Mouse (Mus musculus) right cerebral cortex, postnatal 4 days (tissue): ENCODE results near the gene Dnmt3b.
A peak's percentile ranks its signal among the peaks of the same experiment; 100 is the strongest.

ENCODE experiments used
- DNase-seq: peaks from one replicate; pipeline ENCODE4 v3.0.0-alpha.2; 2022

Dnmt3b gene

GRCm38 (mm10) chr2:153649298-153650013 is at the start of gene Dnmt3b:
TSS of gene Dnmt3b (plus strand) at chr2:153649450.
- peak; percentile 57 for DNase-seq

- peak; percentile 27 for DNase-seq
Measured at GRCm38 (mm10) chr2:153600021-153600666, 49.1 kb upstream of the Dnmt3b start.

- DNase-seq, result no peak
Measured at GRCm38 (mm10) chr2:153600667-153601648, 48.3 kb upstream of the Dnmt3b start.

DNA sequence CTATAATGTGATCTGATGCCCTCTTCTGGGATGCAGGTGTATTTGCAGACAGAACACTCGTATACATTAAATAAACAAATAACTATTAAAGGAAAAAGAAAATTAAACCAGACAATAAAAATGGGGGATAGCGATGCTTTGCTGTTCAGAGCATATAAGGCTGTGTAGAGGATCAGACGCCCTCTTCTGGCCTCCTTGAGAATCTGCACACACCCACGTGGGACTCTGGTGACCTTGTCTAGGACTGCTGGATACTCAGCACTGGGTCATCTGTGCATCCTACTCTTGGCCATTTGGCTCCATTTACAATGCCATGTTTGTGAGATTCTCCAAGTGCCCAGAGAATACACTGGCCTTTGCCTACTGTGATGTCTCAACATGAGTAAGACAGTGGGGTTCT is 45.5 kb upstream of the Dnmt3b start:
- no peak for DNase-seq

- DNase-seq, result no peak
Measured at GRCm38 (mm10) chr2:153606421-153606820, 42.8 kb upstream of the Dnmt3b start.

GRCm38 (mm10) chr2:153607870-153608515 is 41.3 kb upstream of the Dnmt3b start:
- DNase-seq, result no peak

GRCm38 (mm10) chr2:153609058-153609457 is 40.2 kb upstream of the Dnmt3b start:
- DNase-seq, result no peak

GRCm38 (mm10) chr2:153609548-153609947 is 39.7 kb upstream of the Dnmt3b start:
- peak; percentile 84 for DNase-seq

GRCm38 (mm10) chr2:153610426-153611240 is 38.6 kb upstream of the Dnmt3b start:
- peak; percentile 46 for DNase-seq

GRCm38 (mm10) chr2:153611241-153611630 is 38.0 kb upstream of the Dnmt3b start:
- no peak for DNase-seq

DNA sequence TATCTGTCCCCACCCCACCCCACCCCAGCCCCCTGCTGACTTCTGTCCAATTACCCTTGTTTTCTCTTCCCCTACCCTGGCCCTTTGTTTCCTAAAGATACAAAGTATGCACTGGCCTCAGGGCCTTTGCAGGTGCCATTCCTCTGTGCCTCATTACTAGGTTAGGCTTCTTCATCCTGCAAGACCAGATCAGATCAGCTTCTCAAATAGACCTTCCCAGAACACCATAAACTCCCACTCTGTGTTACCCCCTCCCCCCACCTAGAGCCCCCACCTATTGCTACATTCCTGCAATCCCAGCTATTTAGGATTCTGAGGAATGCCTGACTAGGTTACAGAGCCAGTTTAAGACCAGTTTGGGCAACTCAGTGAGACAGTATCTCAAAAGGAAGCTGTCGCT is 37.5 kb upstream of the Dnmt3b start:
- no peak for DNase-seq

GRCm38 (mm10) chr2:153612594-153613281 is 36.5 kb upstream of the Dnmt3b start:
- DNase-seq, result no peak

DNA sequence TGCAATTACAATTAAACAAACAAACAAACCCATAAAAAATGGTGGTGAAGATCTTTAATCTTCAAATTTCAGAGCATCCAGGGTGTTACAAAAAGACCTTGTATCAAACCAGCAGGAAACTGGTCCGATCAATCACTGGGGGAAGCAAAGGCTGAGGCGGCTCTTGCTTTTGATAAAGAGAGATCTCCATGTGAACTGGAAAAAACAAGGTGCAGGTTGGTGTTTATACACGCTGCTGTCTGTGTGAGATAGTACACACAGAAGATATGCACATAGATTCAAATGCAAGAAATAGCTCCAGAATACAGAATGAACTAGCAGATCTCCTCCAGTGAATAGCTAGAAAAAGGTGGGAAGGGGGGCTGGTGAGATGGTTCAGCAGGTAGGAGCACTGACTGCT is 32.4 kb upstream of the Dnmt3b start:
- DNase-seq, result no peak

- DNase-seq, result no peak
Measured at GRCm38 (mm10) chr2:153618439-153618838, 30.8 kb upstream of the Dnmt3b start.

- no peak for DNase-seq
Measured at GRCm38 (mm10) chr2:153618889-153619288, 30.4 kb upstream of the Dnmt3b start.

DNA sequence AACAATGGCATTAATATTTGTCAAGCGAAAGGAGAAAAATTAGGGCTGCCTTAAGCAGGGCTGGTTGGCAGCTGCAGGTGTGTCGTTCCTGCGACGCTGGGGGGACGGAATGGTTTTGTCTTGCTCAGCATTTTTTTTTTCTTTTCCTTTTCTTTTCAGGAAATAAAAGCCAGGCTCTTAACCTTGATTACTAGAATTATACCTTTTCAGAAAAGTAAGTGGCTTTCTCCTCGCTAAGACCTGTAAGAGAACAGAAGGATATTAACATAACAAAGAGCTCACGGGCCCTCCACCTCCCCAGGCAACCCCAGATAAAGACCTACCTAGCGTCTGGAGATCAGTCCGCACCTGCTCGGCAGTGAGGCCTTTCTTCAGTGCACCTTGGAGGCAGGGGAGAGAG is 26.8 kb upstream of the Dnmt3b start:
- no peak for DNase-seq

DNA sequence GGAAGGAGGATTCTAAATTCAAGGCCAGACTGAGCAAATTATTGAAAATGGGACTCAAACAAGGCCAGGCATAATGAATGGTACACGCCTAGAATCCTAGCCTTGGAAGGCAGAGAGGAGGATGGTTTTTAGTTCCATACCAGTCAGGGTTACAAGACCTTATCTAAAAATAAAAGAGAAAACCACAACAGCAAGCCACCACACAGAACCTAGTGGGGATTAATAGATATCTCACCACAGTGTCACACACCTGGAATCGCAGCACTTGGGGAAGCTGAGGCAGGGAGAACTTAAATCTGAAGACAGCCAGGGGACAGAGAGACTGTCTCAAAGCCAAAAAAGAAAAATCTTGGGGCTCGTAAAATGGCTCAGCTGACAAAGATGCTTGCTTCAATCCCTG is 18.3 kb upstream of the Dnmt3b start:
- DNase-seq, result no peak

- peak; percentile 84 for DNase-seq
Measured at GRCm38 (mm10) chr2:153631976-153632870, 17.0 kb upstream of the Dnmt3b start, which contains the start of gene Commd7. TSS of gene Commd7 (minus strand) at chr2:153632781.

DNA sequence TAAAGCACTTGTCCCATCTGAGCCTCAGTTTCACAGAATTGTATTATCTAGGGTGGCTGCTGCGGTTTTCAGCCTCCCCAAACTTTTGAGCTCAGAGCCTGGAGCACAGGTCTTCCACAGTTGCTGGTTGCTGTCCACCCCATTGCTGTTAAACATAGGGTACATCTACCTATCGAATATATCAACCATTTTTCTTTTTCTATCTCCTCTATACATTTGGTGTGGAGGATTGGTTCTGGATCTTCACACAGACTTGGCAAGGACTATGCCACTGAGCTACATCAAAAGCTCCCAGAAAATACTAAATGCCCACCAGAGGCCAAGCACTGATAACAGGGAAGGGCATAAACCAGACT is 16.4 kb upstream of the Dnmt3b start:
- no peak for DNase-seq

- DNase-seq, result no peak
Measured at GRCm38 (mm10) chr2:153633259-153633658, 16.0 kb upstream of the Dnmt3b start.
